Mouse (Mus musculus): Measurements from ENCODE around the gene Pgpep1. TPM values are rescaled to one million over a fixed set of nuclear protein-coding genes. Genes with fewer than 3 reads are reported as not detected.
A peak's percentile ranks its signal among the peaks of the same experiment; 100 is the strongest.

Gene Pgpep1
- polyA plus RNA-seq, 1 experiment from 2014 or later: 32.1 TPM

- no peak for ATAC-seq (ENCODE audit: insufficient number of reproducible peaks, low FRiP score)
- Histone ChIP-seq H3K27me3 (replicated peaks) (no peaks in the 10 kb centered on the region), H3K4me1 (replicated peaks) (peaks cover 15% of the 10 kb centered on the region), H3K27ac (ENCODE audit: poor library complexity, severe bottlenecking) (no peak overlapping the region), H3K4me3 (no peak overlapping the region), H3K36me3 (no peaks in the 10 kb centered on the region), H3K9ac (no peak overlapping the region), H3K9me3 (replicated peaks) (no peaks in the 10 kb centered on the region), H3K4me2 (no peak overlapping the region)
- 73% methylated on average over 3 of the region's 3 CpGs for WGBS
These were observed 27.9 kb upstream of the Pgpep1 start for GRCm38 (mm10) chr8:70688136-70688535.

DNA sequence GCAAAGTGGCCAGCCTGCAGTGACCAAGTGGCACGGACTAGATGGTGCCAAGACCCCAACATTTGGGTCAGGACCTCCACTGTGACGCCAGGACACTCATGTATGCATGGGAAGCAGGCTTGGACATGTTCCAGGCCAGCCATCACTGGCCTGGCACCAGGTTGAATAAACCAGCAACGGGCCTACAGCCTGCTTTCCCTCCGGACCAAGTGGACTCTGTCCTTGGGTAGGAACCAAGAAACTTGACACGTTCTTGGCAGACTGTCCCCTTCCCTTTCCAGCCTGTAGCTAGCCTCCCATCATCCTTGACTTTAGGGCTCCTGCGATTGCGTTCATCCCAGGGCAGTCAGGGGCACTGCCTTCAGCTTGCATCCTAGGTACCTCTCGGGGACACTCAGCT, 27.4 kb upstream of the Pgpep1 start:
- H3K9me3 ChIP-seq (replicated peaks): no peaks in the 10 kb centered on the region
- no peaks in the 10 kb centered on the region for H3K27me3 ChIP-seq (replicated peaks)
- no peaks in the 10 kb centered on the region for H3K36me3 ChIP-seq
- no peak overlapping the region for H3K4me2 ChIP-seq
- H3K4me1 ChIP-seq (replicated peaks): peaks cover 17% of the 10 kb centered on the region
- H3K4me3 ChIP-seq: no peak overlapping the region
- no peak for ATAC-seq (ENCODE audit: insufficient number of reproducible peaks, low FRiP score)
- no peak overlapping the region for H3K27ac ChIP-seq (ENCODE audit: poor library complexity, severe bottlenecking)
- no peak overlapping the region for H3K9ac ChIP-seq
- WGBS: 75% methylated on average over 8 of the region's 8 CpGs

GRCm38 (mm10) chr8:70684291-70684690, 24.1 kb upstream of the Pgpep1 start:
- Histone ChIP-seq H3K27ac (ENCODE audit: poor library complexity, severe bottlenecking) (no peak overlapping the region), H3K9me3 (replicated peaks) (no peaks in the 10 kb centered on the region), H3K4me2 (no peak overlapping the region), H3K9ac (no peak overlapping the region), H3K4me3 (no peak overlapping the region), H3K4me1 (replicated peaks) (peaks cover 14% of the 10 kb centered on the region), H3K36me3 (peaks cover 8% of the 10 kb centered on the region), H3K27me3 (replicated peaks) (no peaks in the 10 kb centered on the region)
- no peak for ATAC-seq (ENCODE audit: insufficient number of reproducible peaks, low FRiP score)
- 42% methylated on average over 7 of the region's 7 CpGs for WGBS

DNA sequence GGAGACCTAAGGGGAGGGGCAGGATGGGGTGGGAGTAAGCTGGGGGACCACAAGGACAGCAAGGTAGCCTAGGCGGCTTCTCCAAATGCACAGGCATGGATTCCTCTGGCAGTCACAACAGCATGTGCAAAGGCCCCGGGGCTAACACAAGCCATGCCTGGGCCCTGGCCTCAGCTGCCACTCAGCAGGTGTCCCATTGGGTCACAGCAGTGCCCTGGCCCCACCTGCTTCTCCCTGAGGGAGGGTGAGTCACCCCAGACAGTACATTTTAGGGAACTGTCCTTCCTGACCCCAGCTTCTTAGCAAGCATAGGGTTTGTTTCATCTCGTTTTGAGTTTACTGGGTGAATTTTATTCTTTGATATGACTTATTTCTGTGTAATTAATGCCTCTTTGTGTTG, 22.5 kb upstream of the Pgpep1 start:
- peak overlapping the region; percentile 90 for H3K27ac ChIP-seq (ENCODE audit: poor library complexity, severe bottlenecking)
- H3K4me1 ChIP-seq (replicated peaks): peaks cover 14% of the 10 kb centered on the region
- H3K36me3 ChIP-seq: peaks cover 24% of the 10 kb centered on the region
- H3K9me3 ChIP-seq (replicated peaks): no peaks in the 10 kb centered on the region
- H3K27me3 ChIP-seq (replicated peaks): no peaks in the 10 kb centered on the region
- H3K9ac ChIP-seq: peak overlapping the region; percentile 59
- ATAC-seq (ENCODE audit: insufficient number of reproducible peaks, low FRiP score): peak; percentile 25; the same call in 1 of the 2 replicates
- peak overlapping the region; percentile 48 for H3K4me2 ChIP-seq
- 62% methylated on average over 3 of the region's 3 CpGs for WGBS
- H3K4me3 ChIP-seq: peak overlapping the region; percentile 11; the same call in 1 of the 2 replicates

DNA sequence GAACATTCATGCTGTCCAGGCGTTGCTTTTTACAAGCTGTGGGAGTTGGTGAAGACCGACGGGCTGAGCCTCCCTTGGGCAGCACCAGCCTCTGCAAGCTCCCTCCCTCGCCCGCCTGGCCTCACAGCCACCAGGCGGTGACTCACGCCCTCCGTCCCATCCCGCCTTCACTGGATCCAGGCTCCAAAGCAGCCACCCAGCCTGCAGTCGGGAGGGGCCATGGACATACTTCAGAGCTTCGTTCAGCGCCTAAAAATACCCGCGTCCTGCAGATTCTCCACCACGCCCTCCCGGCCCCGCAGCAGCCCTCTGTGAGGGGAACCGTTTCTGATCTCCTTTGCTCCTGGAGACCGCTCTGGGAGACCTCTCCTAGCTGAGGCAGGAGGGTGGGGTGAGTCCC, 22.0 kb upstream of the Pgpep1 start:
- Histone ChIP-seq H3K36me3 (peaks cover 29% of the 10 kb centered on the region), H3K9me3 (replicated peaks) (no peaks in the 10 kb centered on the region), H3K9ac (peak overlapping the region; percentile 59), H3K4me3 (peak overlapping the region; percentile 11), H3K27ac (ENCODE audit: poor library complexity, severe bottlenecking) (peak overlapping the region; percentile 90), H3K27me3 (replicated peaks) (no peaks in the 10 kb centered on the region), H3K4me2 (peak overlapping the region; percentile 48), H3K4me1 (replicated peaks) (peaks cover 14% of the 10 kb centered on the region)
- ATAC-seq (ENCODE audit: insufficient number of reproducible peaks, low FRiP score): peak; percentile 79
- WGBS: 3% methylated on average over 19 of the region's 19 CpGs

- ATAC-seq (ENCODE audit: insufficient number of reproducible peaks, low FRiP score): no peak
- peaks cover 14% of the 10 kb centered on the region for H3K4me1 ChIP-seq (replicated peaks)
- WGBS: 62% methylated on average over 3 of the region's 3 CpGs
- H3K36me3 ChIP-seq: peaks cover 32% of the 10 kb centered on the region
- no peaks in the 10 kb centered on the region for H3K27me3 ChIP-seq (replicated peaks)
- no peak overlapping the region for H3K4me2 ChIP-seq
- H3K4me3 ChIP-seq: no peak overlapping the region
- H3K27ac ChIP-seq (ENCODE audit: poor library complexity, severe bottlenecking): peak overlapping the region; percentile 90
- no peak overlapping the region for H3K9ac ChIP-seq
- no peaks in the 10 kb centered on the region for H3K9me3 ChIP-seq (replicated peaks)
These were observed 21.2 kb upstream of the Pgpep1 start for GRCm38 (mm10) chr8:70681410-70681809.

DNA sequence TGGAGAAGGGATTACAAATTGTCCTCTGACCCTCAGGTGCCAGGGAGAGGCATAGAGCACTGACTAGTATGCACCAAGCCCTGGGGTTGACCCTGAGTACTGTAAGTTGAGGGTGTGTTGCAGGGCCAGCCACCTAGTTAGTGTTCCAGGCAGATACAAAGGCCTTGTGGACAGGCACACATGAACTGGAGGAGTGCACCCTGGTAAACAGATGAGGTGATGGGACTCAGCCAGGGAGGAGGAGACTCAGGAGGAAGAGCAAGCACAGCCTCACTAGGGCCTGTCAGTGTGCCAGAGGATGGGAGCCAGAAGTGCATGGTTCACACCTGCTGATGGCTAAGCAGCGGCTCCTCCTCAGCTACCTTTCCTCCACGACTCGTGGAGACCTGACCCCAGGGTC, 19.9 kb upstream of the Pgpep1 start:
- WGBS: 86% methylated on average over 3 of the region's 3 CpGs
- peaks cover 35% of the 10 kb centered on the region for H3K36me3 ChIP-seq
- no peak for ATAC-seq (ENCODE audit: insufficient number of reproducible peaks, low FRiP score)
- H3K9me3 ChIP-seq (replicated peaks): no peaks in the 10 kb centered on the region
- H3K27ac ChIP-seq (ENCODE audit: poor library complexity, severe bottlenecking): no peak overlapping the region
- no peak overlapping the region for H3K4me3 ChIP-seq
- no peak overlapping the region for H3K9ac ChIP-seq
- H3K4me2 ChIP-seq: no peak overlapping the region
- peaks cover 19% of the 10 kb centered on the region for H3K4me1 ChIP-seq (replicated peaks)
- H3K27me3 ChIP-seq (replicated peaks): no peaks in the 10 kb centered on the region

- no peak overlapping the region for H3K27ac ChIP-seq (ENCODE audit: poor library complexity, severe bottlenecking)
- 90% methylated on average over 4 of the region's 4 CpGs for WGBS
- H3K9me3 ChIP-seq (replicated peaks): no peaks in the 10 kb centered on the region
- H3K9ac ChIP-seq: no peak overlapping the region
- H3K36me3 ChIP-seq: peaks cover 35% of the 10 kb centered on the region
- H3K27me3 ChIP-seq (replicated peaks): no peaks in the 10 kb centered on the region
- peaks cover 26% of the 10 kb centered on the region for H3K4me1 ChIP-seq (replicated peaks)
- no peak for ATAC-seq (ENCODE audit: insufficient number of reproducible peaks, low FRiP score)
- no peak overlapping the region for H3K4me2 ChIP-seq
- no peak overlapping the region for H3K4me3 ChIP-seq
These were observed 19.2 kb upstream of the Pgpep1 start for GRCm38 (mm10) chr8:70679404-70679803.

DNA sequence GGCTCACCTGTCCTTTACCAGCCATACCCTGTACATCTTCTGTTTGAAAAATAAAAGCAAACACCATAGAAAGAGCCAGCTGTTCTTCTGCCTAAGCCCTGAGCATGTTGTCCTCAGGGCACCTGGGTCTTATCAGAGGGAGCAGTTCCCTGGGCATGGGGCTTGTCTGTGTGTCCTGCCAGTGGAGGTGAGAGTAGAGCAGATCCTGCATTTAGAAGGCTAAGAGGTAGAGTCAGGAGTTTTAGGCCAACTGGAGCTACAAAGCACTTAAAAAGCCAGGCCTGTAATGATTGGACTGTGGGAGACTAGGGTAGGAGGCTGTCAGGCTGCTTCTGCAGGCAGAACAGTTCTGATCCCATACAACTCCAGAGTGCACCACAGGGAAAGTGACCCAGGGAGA, 18.5 kb upstream of the Pgpep1 start:
- no peak overlapping the region for H3K9ac ChIP-seq
- ATAC-seq (ENCODE audit: insufficient number of reproducible peaks, low FRiP score): no peak
- no peaks in the 10 kb centered on the region for H3K27me3 ChIP-seq (replicated peaks)
- no peaks in the 10 kb centered on the region for H3K9me3 ChIP-seq (replicated peaks)
- peaks cover 35% of the 10 kb centered on the region for H3K36me3 ChIP-seq
- no peak overlapping the region for H3K4me2 ChIP-seq
- peaks cover 32% of the 10 kb centered on the region for H3K4me1 ChIP-seq (replicated peaks)
- no peak overlapping the region for H3K4me3 ChIP-seq
- H3K27ac ChIP-seq (ENCODE audit: poor library complexity, severe bottlenecking): no peak overlapping the region

DNA sequence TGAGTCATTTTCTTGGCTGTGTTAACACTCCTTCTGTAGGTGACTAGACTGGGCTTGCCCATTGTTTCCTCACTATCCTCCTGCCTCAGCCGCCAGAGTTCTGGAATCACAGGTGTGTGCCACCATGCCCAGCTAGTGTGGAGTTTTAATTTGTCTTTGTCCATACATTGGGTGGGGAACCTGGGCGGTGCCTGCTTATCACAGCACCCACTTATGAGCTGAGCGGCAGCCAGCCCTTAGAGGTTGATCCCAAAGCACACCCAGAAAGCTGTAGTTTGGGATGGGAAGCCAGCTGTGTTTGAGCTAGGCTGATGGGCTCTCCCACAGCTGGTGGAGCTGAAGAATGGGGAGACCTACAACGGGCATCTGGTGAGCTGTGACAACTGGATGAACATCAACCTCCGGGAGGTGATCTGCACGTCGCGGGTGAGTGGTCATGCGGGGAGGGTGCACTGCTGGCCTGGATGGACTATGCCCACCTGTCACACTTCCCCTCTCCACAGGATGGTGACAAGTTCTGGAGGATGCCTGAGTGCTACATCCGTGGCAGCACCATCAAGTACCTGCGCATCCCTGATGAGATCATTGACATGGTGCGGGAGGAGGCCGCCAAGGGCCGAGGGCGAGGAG, 17.4 kb upstream of the Pgpep1 start:
- H3K9me3 ChIP-seq (replicated peaks): no peaks in the 10 kb centered on the region
- peaks cover 29% of the 10 kb centered on the region for H3K4me1 ChIP-seq (replicated peaks)
- 92% methylated on average over 15 of the region's 15 CpGs for WGBS
- no peak for ATAC-seq (ENCODE audit: insufficient number of reproducible peaks, low FRiP score)
- H3K4me2 ChIP-seq: no peak overlapping the region
- no peaks in the 10 kb centered on the region for H3K27me3 ChIP-seq (replicated peaks)
- H3K9ac ChIP-seq: no peak overlapping the region
- no peak overlapping the region for H3K27ac ChIP-seq (ENCODE audit: poor library complexity, severe bottlenecking)
- H3K4me3 ChIP-seq: no peak overlapping the region
- H3K36me3 ChIP-seq: peaks cover 35% of the 10 kb centered on the region

DNA sequence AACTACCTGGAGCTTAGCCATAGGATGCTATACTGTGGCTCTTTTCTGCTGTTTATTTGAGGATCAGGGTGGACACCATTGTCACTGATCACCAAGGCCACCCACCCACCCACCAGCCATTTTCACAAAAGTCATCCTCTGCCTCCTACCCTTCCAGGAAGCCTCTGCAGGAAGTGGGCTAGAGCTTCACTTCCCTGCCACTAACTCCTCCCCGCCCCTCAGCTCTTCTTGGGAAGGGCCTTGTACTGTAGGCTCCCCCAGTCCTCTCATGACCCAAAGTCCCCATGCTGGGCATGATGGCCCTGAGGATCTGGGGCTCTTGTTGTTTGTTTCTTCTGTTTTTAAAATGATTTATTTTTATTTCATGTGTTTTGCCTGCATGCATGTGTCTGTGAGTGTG, 15.1 kb upstream of the Pgpep1 start:
- ATAC-seq (ENCODE audit: insufficient number of reproducible peaks, low FRiP score): no peak

GRCm38 (mm10) chr8:70674716-70675115, 14.5 kb upstream of the Pgpep1 start:
- no peaks in the 10 kb centered on the region for H3K9me3 ChIP-seq (replicated peaks)
- no peak overlapping the region for H3K4me3 ChIP-seq
- no peak overlapping the region for H3K27ac ChIP-seq (ENCODE audit: poor library complexity, severe bottlenecking)
- H3K27me3 ChIP-seq (replicated peaks): no peaks in the 10 kb centered on the region
- H3K36me3 ChIP-seq: peaks cover 31% of the 10 kb centered on the region
- peak overlapping the region; percentile 79; the same call in 1 of the 2 replicates for H3K9ac ChIP-seq
- peak overlapping the region; percentile 75 for H3K4me2 ChIP-seq
- no peak for ATAC-seq (ENCODE audit: insufficient number of reproducible peaks, low FRiP score)
- peaks cover 21% of the 10 kb centered on the region for H3K4me1 ChIP-seq (replicated peaks)
- WGBS: 80% methylated on average over 4 of the region's 4 CpGs

More for the DNA sequence above, 15.1 kb upstream of the Pgpep1 start:
- no peak overlapping the region; the same call in 1 of the 2 replicates for H3K4me2 ChIP-seq
- no peaks in the 10 kb centered on the region for H3K9me3 ChIP-seq (replicated peaks)
- peaks cover 21% of the 10 kb centered on the region for H3K4me1 ChIP-seq (replicated peaks)
- 86% methylated on average over 1 of the region's 1 CpGs for WGBS
- H3K36me3 ChIP-seq: peaks cover 35% of the 10 kb centered on the region
- H3K27me3 ChIP-seq (replicated peaks): no peaks in the 10 kb centered on the region
- 0 out of 2 replicates have a peak overlapping the region, but pooled peaks have one; percentile 3 for H3K9ac ChIP-seq
- H3K4me3 ChIP-seq: no peak overlapping the region
- no peak overlapping the region for H3K27ac ChIP-seq (ENCODE audit: poor library complexity, severe bottlenecking)

Measured in heart, embryonic 12.5 days (tissue).